Mouse (Mus musculus) liver, embryonic 14.5 days (tissue): Measurements from ENCODE around the gene Arpp21.

Experiments
- CTCF ChIP-seq: IDR thresholded peaks from 2 replicates; pipeline ENCODE4 v1.5.1; 2016; ENCODE audit warnings: antibody characterized with exemption, low read depth, control low read depth
- EP300 ChIP-seq: IDR thresholded peaks from 2 replicates; pipeline ENCODE4 v1.6.1; 2016; ENCODE audit warnings: antibody characterized with exemption, low read depth

- no peak for TF ChIP-seq CTCF
- no peak for TF ChIP-seq EP300
Measured at GRCm38 (mm10) chr9:112235041-112235695, 570 bp downstream of the Arpp21 start.
